Mouse (Mus musculus) intestine, postnatal 0 days (tissue): ENCODE measurements around the gene Fads6. TPM values are rescaled to one million over a fixed set of nuclear protein-coding genes. Genes with fewer than 3 reads are reported as not detected.

Experiments used
- ATAC-seq: fragments of 200-750 bp; cut with Nextera tagmentation; 2 replicates; pipeline ENCODE4 v1.8.0; 2017; ENCODE audit warnings: mild to moderate bottlenecking, moderate TSS enrichment, moderate library complexity
- H3K27ac ChIP-seq: fragments of 300-500 bp; sonication (generic); 2 replicates; pipeline ENCODE4 v1.5.1; 2014; ENCODE audit warnings: mild to moderate bottlenecking, low read depth, low read length, moderate library complexity
- H3K27me3 ChIP-seq: fragments of 300-500 bp; sonication (generic); replicated peaks from 2 replicates; pipeline ENCODE4 v1.6.1; 2014; ENCODE audit warnings: low read length, mixed read lengths; ENCODE audit not compliant: control insufficient read depth, insufficient read depth
- H3K36me3 ChIP-seq: fragments of 300-500 bp; sonication (generic); 2 replicates; pipeline ENCODE4 v1.6.1; 2014; ENCODE audit warnings: mild to moderate bottlenecking, moderate library complexity; ENCODE audit not compliant: control insufficient read depth, insufficient read depth
- H3K4me1 ChIP-seq: fragments of 300-500 bp; sonication (generic); replicated peaks from 2 replicates; pipeline ENCODE4 v1.6.1; 2014; ENCODE audit warnings: antibody characterized with exemption, low read length, mixed read lengths; ENCODE audit not compliant: control insufficient read depth, insufficient read depth
- H3K4me2 ChIP-seq: fragments of 300-500 bp; sonication (generic); replicated peaks from 2 replicates; pipeline ENCODE4 v1.6.1; 2014; ENCODE audit warnings: low read depth, mild to moderate bottlenecking, moderate library complexity
- H3K4me3 ChIP-seq: fragments of 300-500 bp; sonication (generic); 2 replicates; pipeline ENCODE4 v1.5.1; 2014; ENCODE audit warnings: low read depth, low read length
- H3K9ac ChIP-seq: fragments of 300-500 bp; sonication (generic); 2 replicates; pipeline ENCODE4 v1.6.1; 2014; ENCODE audit warnings: mild to moderate bottlenecking, low read depth, low read length
- H3K9me3 ChIP-seq: fragments of 300-500 bp; sonication (generic); 2 replicates; pipeline ENCODE4 v1.6.1; 2016; ENCODE audit warnings: mixed run types; ENCODE audit not compliant: control insufficient read depth
- CTCF ChIP-seq: sonication (generic); IDR thresholded peaks from 2 replicates; pipeline ENCODE4 v1.5.1; 2016; ENCODE audit warnings: low read depth, mild to moderate bottlenecking, control low read depth, antibody characterized with exemption, moderate library complexity
- WGBS: fragments of 180-500 bp; shearing (Covaris S2); extraction: QIAGEN DNeasy Blood & Tissue Kit; methylation state at CpG from one replicate; pipeline ENCODE4 v1.1.7; 2014; 5-methylcytosine and 5-hydroxymethylcytosine counted together
- polyA plus RNA-seq: library from polyadenylated mRNA; unstranded; fragments of >200 nt; fragmentation: Nextera tagmentation; extraction: Ambion mirVana; gene quantifications from 2 replicates; pipeline ENCODE4 v1.2.1, GENCODE M21; 2015

Fads6 gene
- polyA plus RNA-seq, 1 experiment from 2014 or later, result 0.26 TPM

- H3K27me3 ChIP-seq, result peaks cover 3% of the 10 kb centered on the region; the same call in 1 of the 2 replicates
- no peak overlapping the region for H3K4me3 ChIP-seq
- no peaks in the 10 kb centered on the region for H3K4me1 ChIP-seq
- WGBS, result 83% methylated on average over 11 of the region's 11 CpGs
- peaks cover 30% of the 10 kb centered on the region; the same call in 1 of the 2 replicates for H3K36me3 ChIP-seq
- no peaks in the 10 kb centered on the region for H3K9me3 ChIP-seq
- ATAC-seq, result no peak
- H3K27ac ChIP-seq, result no peak overlapping the region
- H3K9ac ChIP-seq, result no peak overlapping the region
- H3K4me2 ChIP-seq, result no peak overlapping the region
- no peak for TF ChIP-seq CTCF
Observed at GRCm38 (mm10) chr11:115241402-115241801, 56.1 kb downstream of the Fads6 start.

- Histone ChIP-seq H3K4me2 (no peak overlapping the region), H3K9me3 (no peaks in the 10 kb centered on the region), H3K27me3 (no peaks in the 10 kb centered on the region), H3K4me1 (peaks cover 4% of the 10 kb centered on the region; the same call in 1 of the 2 replicates), H3K36me3 (peaks cover 7% of the 10 kb centered on the region; the same call in 1 of the 2 replicates), H3K9ac (no peak overlapping the region), H3K4me3 (no peak overlapping the region), H3K27ac (no peak overlapping the region)
- no peak for ATAC-seq
- 28% methylated on average over 5 of the region's 5 CpGs for WGBS
- TF ChIP-seq CTCF, result no peak
Observed at GRCm38 (mm10) chr11:115236570-115236969, 60.9 kb downstream of the Fads6 start.

GRCm38 (mm10) chr11:115234320-115235044 is 63.0 kb downstream of the Fads6 start:
- ATAC-seq, result no peak
- no peaks in the 10 kb centered on the region for H3K36me3 ChIP-seq
- H3K4me1 ChIP-seq, result peaks cover 4% of the 10 kb centered on the region
- no peaks in the 10 kb centered on the region for H3K9me3 ChIP-seq
- WGBS, result 78% methylated on average over 15 of the region's 15 CpGs
- no peak overlapping the region for H3K9ac ChIP-seq
- no peak overlapping the region for H3K4me2 ChIP-seq
- TF ChIP-seq CTCF, result no peak
- H3K27ac ChIP-seq, result no peak overlapping the region
- H3K27me3 ChIP-seq, result no peaks in the 10 kb centered on the region
- H3K4me3 ChIP-seq, result no peak overlapping the region

GRCm38 (mm10) chr11:115233526-115234290 is 63.8 kb downstream of the Fads6 start:
- no peak for ATAC-seq
- Histone ChIP-seq H3K9ac (no peak overlapping the region), H3K4me1 (peaks cover 8% of the 10 kb centered on the region), H3K27ac (no peak overlapping the region), H3K4me3 (no peak overlapping the region), H3K9me3 (no peaks in the 10 kb centered on the region), H3K27me3 (no peaks in the 10 kb centered on the region), H3K4me2 (no peak overlapping the region), H3K36me3 (no peaks in the 10 kb centered on the region)
- 85% methylated on average over 20 of the region's 20 CpGs for WGBS
- peak; percentile 54 for TF ChIP-seq CTCF

- ATAC-seq, result no peak
Observed at GRCm38 (mm10) chr11:115232889-115233288, 64.6 kb downstream of the Fads6 start.

GRCm38 (mm10) chr11:115231924-115232323 is 65.5 kb downstream of the Fads6 start:
- Histone ChIP-seq H3K9ac (no peak overlapping the region), H3K27ac (peak overlapping the region; percentile 93), H3K36me3 (no peaks in the 10 kb centered on the region), H3K4me2 (peak overlapping the region; percentile 50), H3K4me3 (no peak overlapping the region), H3K27me3 (no peaks in the 10 kb centered on the region), H3K9me3 (no peaks in the 10 kb centered on the region), H3K4me1 (peaks cover 8% of the 10 kb centered on the region)
- 48% methylated on average over 9 of the region's 9 CpGs for WGBS
- no peak for TF ChIP-seq CTCF
- ATAC-seq, result 0 out of 2 replicates have a peak, but pooled peaks have one; percentile 11

More at GRCm38 (mm10) chr11:115232889-115233288, 64.6 kb downstream of the Fads6 start:
- H3K4me2 ChIP-seq, result no peak overlapping the region
- TF ChIP-seq CTCF, result no peak
- 88% methylated on average over 5 of the region's 5 CpGs for WGBS
- H3K4me1 ChIP-seq, result peaks cover 8% of the 10 kb centered on the region
- H3K4me3 ChIP-seq, result no peak overlapping the region
- no peaks in the 10 kb centered on the region for H3K9me3 ChIP-seq
- H3K27me3 ChIP-seq, result no peaks in the 10 kb centered on the region
- H3K36me3 ChIP-seq, result no peaks in the 10 kb centered on the region
- H3K9ac ChIP-seq, result no peak overlapping the region
- H3K27ac ChIP-seq, result no peak overlapping the region
